Mouse (Mus musculus): ENCODE data around the gene Gm14440.
"Not testable (repeated sequence)": the region's sequence is repeated elsewhere in the genome, so short reads cannot be mapped to it uniquely, and the experiment has no call there.

The Gm14440 gene

GRCm38 (mm10) chr2:175274825-175275224 lies at the start of gene Gm14440:
Gm14440 (plus strand) TSS chr2:175275125.
- not testable (repeated sequence) for DNase-seq

Data from spleen, adult 18-20 months (tissue).